In genomic region chr9:106339173-106339558, GRCm38 (mm10) we compare ENCODE assay signal across 8 mouse cellular contexts. TPM values are rescaled to one million over a fixed set of nuclear protein-coding genes. Genes with fewer than 3 reads are reported as not detected.
A peak's percentile ranks its signal among the peaks of the same experiment; 100 is the strongest.
DNase-seq lines count a peak whose midpoint lies in the region; ATAC-seq lines count a peak whose summit lies in the region.

No protein-coding gene starts in this region.

- H3K4me1 ChIP-seq in neural tube, embryonic 11.5 days (ENCODE audit: control insufficient read depth, insufficient read depth, low read length) = peaks cover 26% of the 10 kb centered on the region
- H3K4me1 ChIP-seq in limb, embryonic 13.5 days = peaks cover 75% of the 10 kb centered on the region
- peaks cover 50% of the 10 kb centered on the region for H3K4me1 ChIP-seq in stomach, embryonic 16.5 days (ENCODE audit: control insufficient read depth, insufficient read depth, low read length)

- WGBS in neural tube, embryonic 11.5 days = 63% methylated on average over 6 of the region's 6 CpGs
- 54% methylated on average over 6 of the region's 6 CpGs for WGBS in limb, embryonic 13.5 days
- WGBS in stomach, embryonic 16.5 days = 54% methylated on average over 6 of the region's 6 CpGs

- no peak for ATAC-seq in neural tube, embryonic 11.5 days (ENCODE audit: insufficient read depth, low FRiP score, low TSS enrichment)
- no peak for ATAC-seq in limb, embryonic 13.5 days (ENCODE audit: low FRiP score, low read depth)
- ATAC-seq in stomach, embryonic 16.5 days (ENCODE audit: insufficient read depth, low FRiP score) = no peak
- no peak for ATAC-seq in megakaryocyte-erythroid progenitor cell, adult 5-6 weeks (replicated peaks; ENCODE audit: low FRiP score, low TSS enrichment, poor library complexity, severe bottlenecking)

- H3K27me3 ChIP-seq in neural tube, embryonic 11.5 days (ENCODE audit: control insufficient read depth, insufficient read depth, low read length) = no peaks in the 10 kb centered on the region
- H3K27me3 ChIP-seq in limb, embryonic 13.5 days = no peaks in the 10 kb centered on the region
- H3K27me3 ChIP-seq in stomach, embryonic 16.5 days (ENCODE audit: control insufficient read depth, insufficient read depth, low read length) = no peaks in the 10 kb centered on the region

- no peak overlapping the region for H3K4me3 ChIP-seq in neural tube, embryonic 11.5 days (ENCODE audit: low read depth, low read length)
- no peak overlapping the region for H3K4me3 ChIP-seq in limb, embryonic 13.5 days
- H3K4me3 ChIP-seq in stomach, embryonic 16.5 days (replicated peaks; ENCODE audit: low read length) = no peak overlapping the region

- H3K9me3 ChIP-seq in neural tube, embryonic 11.5 days (ENCODE audit: control insufficient read depth, low read length) = no peaks in the 10 kb centered on the region
- H3K9me3 ChIP-seq in limb, embryonic 13.5 days = no peaks in the 10 kb centered on the region
- H3K9me3 ChIP-seq in stomach, embryonic 16.5 days (replicated peaks; ENCODE audit: control insufficient read depth, low read length) = no peaks in the 10 kb centered on the region

- peak overlapping the region; percentile 62 for H3K27ac ChIP-seq in neural tube, embryonic 11.5 days (ENCODE audit: low read depth, low read length)
- peak overlapping the region; percentile 96 for H3K27ac ChIP-seq in limb, embryonic 13.5 days
- peak overlapping the region; percentile 60; the same call in 1 of the 2 replicates for H3K27ac ChIP-seq in stomach, embryonic 16.5 days (ENCODE audit: low read length)

- H3K4me2 ChIP-seq in neural tube, embryonic 11.5 days (ENCODE audit: low read depth) = no peak overlapping the region
- H3K4me2 ChIP-seq in limb, embryonic 13.5 days (replicated peaks) = peak overlapping the region; percentile 15; the same call in 1 of the 2 replicates
- H3K4me2 ChIP-seq in stomach, embryonic 16.5 days (ENCODE audit: low read depth, low read length) = no peak overlapping the region

- no peaks in the 10 kb centered on the region for H3K36me3 ChIP-seq in neural tube, embryonic 11.5 days (ENCODE audit: control insufficient read depth, insufficient read depth, low read length)
- 0 out of 2 replicates have a peak, but pooled peaks cover 3% of the 10 kb centered on the region for H3K36me3 ChIP-seq in limb, embryonic 13.5 days
- H3K36me3 ChIP-seq in stomach, embryonic 16.5 days (ENCODE audit: control insufficient read depth, insufficient read depth, low read length) = no peaks in the 10 kb centered on the region

- peak overlapping the region; percentile 44 for H3K9ac ChIP-seq in neural tube, embryonic 11.5 days (ENCODE audit: low read length)
- 0 out of 2 replicates have a peak overlapping the region, but pooled peaks have one; percentile 31 for H3K9ac ChIP-seq in limb, embryonic 13.5 days
- peak overlapping the region; percentile 9; the same call in 1 of the 2 replicates for H3K9ac ChIP-seq in stomach, embryonic 16.5 days (ENCODE audit: low read length)

- peak; percentile 36 for DNase-seq in embryo, embryonic 9.5 days (ENCODE audit: extremely low spot score)
- DNase-seq in embryo, embryonic 10.5 days (ENCODE audit: low spot score) = no peak
- DNase-seq in neural tube, embryonic 11.5 days (ENCODE audit: low spot score) = no peak
- no peak for DNase-seq in neural tube, embryonic 10.5 days (ENCODE audit: extremely low spot score, low spot score)
- no peak for DNase-seq in spleen, adult 18-20 months

RNA-seq across cellular contexts. Expression of gene Dusp7, which starts 29.3 kb away (rescaled TPM):
- polyA plus RNA-seq in neural tube, embryonic 11.5 days (2014; fragmentation: Nextera tagmentation; extraction: Ambion mirVana) = 28.1 and 28.7 TPM in 2 replicates
- 40.5 and 41.1 TPM in 2 replicates for polyA plus RNA-seq in limb, embryonic 13.5 days (2015; fragmentation: Nextera tagmentation; extraction: Ambion mirVana)
- polyA plus RNA-seq in stomach, embryonic 16.5 days (2015; fragmentation: Nextera tagmentation; extraction: Ambion mirVana) = 14.2 and 14.5 TPM in 2 replicates
- 19.0 and 22.9 TPM in 2 replicates for total RNA-seq in megakaryocyte-erythroid progenitor cell, adult 5-6 weeks (2014; fragmentation: Nextera tagmentation)
- total RNA-seq in megakaryocyte-erythroid progenitor cell, adult 5-6 weeks (2017) = 3.2 and 7.2 TPM in 2 replicates

RNA-seq across cellular contexts. Expression of gene Poc1a, which starts 58.3 kb away (rescaled TPM):
- 23.7 and 26.6 TPM in 2 replicates for polyA plus RNA-seq in neural tube, embryonic 11.5 days (2014; fragmentation: Nextera tagmentation; extraction: Ambion mirVana)
- polyA plus RNA-seq in limb, embryonic 13.5 days (2015; fragmentation: Nextera tagmentation; extraction: Ambion mirVana) = 23.8 and 24.0 TPM in 2 replicates
- polyA plus RNA-seq in stomach, embryonic 16.5 days (2015; fragmentation: Nextera tagmentation; extraction: Ambion mirVana) = 22.2 and 24.5 TPM in 2 replicates
- total RNA-seq in megakaryocyte-erythroid progenitor cell, adult 5-6 weeks (2014; fragmentation: Nextera tagmentation) = 29.1 and 48.1 TPM in 2 replicates
- 28.1 and 40.0 TPM in 2 replicates for total RNA-seq in megakaryocyte-erythroid progenitor cell, adult 5-6 weeks (2017)
